Mouse (Mus musculus): ENCODE results near the gene Pdia3. TPM values are rescaled to one million over a fixed set of nuclear protein-coding genes. Genes with fewer than 3 reads are reported as not detected.
A peak's percentile ranks its signal among the peaks of the same experiment; 100 is the strongest.

The Pdia3 gene
- polyA plus RNA-seq, 1 experiment from 2014 or later: 540 TPM

DNA sequence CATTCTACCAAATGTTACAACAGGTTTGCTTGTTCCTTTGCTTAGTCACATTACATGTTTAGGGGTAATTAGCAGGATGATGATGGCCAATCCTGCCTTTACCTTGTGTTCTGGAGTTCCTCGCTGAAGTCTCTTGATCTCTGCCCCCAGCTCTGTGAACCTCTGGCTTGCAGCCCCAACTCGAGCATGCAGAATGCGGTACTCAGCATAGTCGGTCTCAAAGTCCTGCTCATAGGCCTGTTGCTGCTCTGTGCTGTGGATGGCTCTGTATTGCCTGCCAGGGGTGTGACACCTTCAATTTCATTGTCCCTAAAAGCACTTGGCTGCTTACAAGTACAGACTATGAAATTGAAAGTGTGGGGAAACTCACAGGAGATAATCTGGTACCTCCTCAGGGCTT is 26.2 kb downstream of the Pdia3 start:
- 75% methylated on average over 4 of the region's 4 CpGs for WGBS
- Histone ChIP-seq H3K27ac (ENCODE audit: low read depth) (no peak overlapping the region), H3K9me3 (ENCODE audit: control insufficient read depth, low read length) (no peaks in the 10 kb centered on the region), H3K4me3 (ENCODE audit: low read depth, low read length) (no peak overlapping the region), H3K27me3 (replicated peaks; ENCODE audit: control insufficient read depth, insufficient read depth, low read length) (peaks cover 6% of the 10 kb centered on the region; the same call in 1 of the 2 replicates), H3K9ac (ENCODE audit: low read length) (no peak overlapping the region), H3K4me2 (ENCODE audit: low read length) (no peak overlapping the region), H3K4me1 (replicated peaks; ENCODE audit: control insufficient read depth, insufficient read depth, low read length) (peaks cover 2% of the 10 kb centered on the region; the same call in 1 of the 2 replicates), H3K36me3 (ENCODE audit: control insufficient read depth, insufficient read depth, low read length) (peaks cover 45% of the 10 kb centered on the region)
- DNase-seq (ENCODE audit: low spot score) (no peak), ATAC-seq (replicated peaks; ENCODE audit: low FRiP score, low TSS enrichment, low read depth) (no peak)

DNA sequence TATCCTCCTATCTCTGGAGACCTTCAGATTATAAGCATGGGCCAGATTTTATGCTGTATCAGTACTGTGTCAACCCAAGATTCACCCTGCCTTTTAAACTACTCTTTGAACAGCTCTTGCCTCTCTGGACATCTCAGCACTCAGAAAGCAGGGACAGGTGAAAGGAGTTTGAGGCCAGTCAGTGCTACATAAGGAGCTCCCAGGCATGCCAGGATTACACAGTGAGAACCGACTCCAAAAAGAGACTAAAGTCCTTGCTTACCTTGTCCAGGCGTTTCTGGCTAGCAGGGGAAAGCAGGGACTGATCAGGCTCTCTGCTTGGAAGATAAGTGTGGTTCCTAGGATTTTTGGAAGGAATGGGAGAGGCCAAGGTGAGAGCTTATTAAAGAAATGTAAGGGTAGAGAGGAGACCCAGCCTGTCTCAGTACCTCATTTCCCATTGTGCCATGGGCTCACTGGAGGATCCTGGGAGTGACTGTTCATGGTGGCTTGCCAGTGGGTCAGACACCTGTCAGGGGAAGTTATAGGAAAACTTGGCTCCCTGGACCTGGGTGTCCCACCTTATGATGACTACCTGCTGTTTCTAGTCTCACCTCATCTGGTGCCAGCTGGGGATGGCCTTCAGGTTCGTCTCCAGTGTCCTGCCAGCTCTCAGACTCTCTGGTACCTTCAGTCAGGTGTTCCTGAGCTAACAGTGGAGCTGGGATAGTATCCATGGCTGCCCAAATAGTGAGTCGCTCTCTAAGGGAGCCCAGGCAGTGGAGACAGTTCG is 27.4 kb downstream of the Pdia3 start:
- Histone ChIP-seq H3K4me1 (replicated peaks; ENCODE audit: control insufficient read depth, insufficient read depth, low read length) (peaks cover 2% of the 10 kb centered on the region; the same call in 1 of the 2 replicates), H3K36me3 (ENCODE audit: control insufficient read depth, insufficient read depth, low read length) (peaks cover 32% of the 10 kb centered on the region), H3K27ac (ENCODE audit: low read depth) (no peak overlapping the region), H3K4me3 (ENCODE audit: low read depth, low read length) (no peak overlapping the region), H3K9me3 (ENCODE audit: control insufficient read depth, low read length) (no peaks in the 10 kb centered on the region), H3K9ac (ENCODE audit: low read length) (no peak overlapping the region), H3K27me3 (replicated peaks; ENCODE audit: control insufficient read depth, insufficient read depth, low read length) (peaks cover 6% of the 10 kb centered on the region; the same call in 1 of the 2 replicates), H3K4me2 (ENCODE audit: low read length) (no peak overlapping the region; the same call in 1 of the 2 replicates)
- DNase-seq (ENCODE audit: low spot score) (no peak), ATAC-seq (replicated peaks; ENCODE audit: low FRiP score, low TSS enrichment, low read depth) (no peak)
- 63% methylated on average over 5 of the region's 5 CpGs for whole genome bisulfite sequencing

DNA sequence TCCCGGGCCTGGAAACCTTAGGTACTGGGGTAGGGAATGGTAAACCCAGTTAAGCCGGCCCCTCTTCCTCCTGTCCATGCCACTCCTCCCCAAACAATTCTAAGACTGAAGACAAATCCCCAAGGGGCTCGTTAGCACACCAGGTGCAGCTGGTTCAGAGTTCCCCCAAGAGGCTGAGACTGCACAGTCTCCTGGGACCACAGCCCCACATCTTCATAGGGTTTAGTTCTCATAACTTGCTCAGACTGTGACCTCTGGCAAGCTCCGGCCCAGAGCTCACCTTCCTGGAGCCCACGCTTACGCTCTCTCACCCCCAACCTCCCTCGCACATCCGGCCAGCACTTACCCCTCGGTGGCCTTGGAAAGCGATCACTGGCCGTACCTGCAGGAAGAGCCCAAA is 28.2 kb downstream of the Pdia3 start:
- Histone ChIP-seq H3K36me3 (ENCODE audit: control insufficient read depth, insufficient read depth, low read length) (peaks cover 27% of the 10 kb centered on the region), H3K9ac (ENCODE audit: low read length) (peak overlapping the region; percentile 23), H3K4me1 (replicated peaks; ENCODE audit: control insufficient read depth, insufficient read depth, low read length) (peaks cover 2% of the 10 kb centered on the region; the same call in 1 of the 2 replicates), H3K27me3 (replicated peaks; ENCODE audit: control insufficient read depth, insufficient read depth, low read length) (peaks cover 6% of the 10 kb centered on the region; the same call in 1 of the 2 replicates), H3K4me2 (ENCODE audit: low read length) (peak overlapping the region; percentile 58), H3K9me3 (ENCODE audit: control insufficient read depth, low read length) (no peaks in the 10 kb centered on the region), H3K4me3 (ENCODE audit: low read depth, low read length) (peak overlapping the region; percentile 42), H3K27ac (ENCODE audit: low read depth) (no peak overlapping the region)
- ATAC-seq (replicated peaks; ENCODE audit: low FRiP score, low TSS enrichment, low read depth) (peak; percentile 12; the same call in 1 of the 2 replicates), DNase-seq (ENCODE audit: low spot score) (no peak)
- 12% methylated on average over 11 of the region's 11 CpGs for WGBS

DNA sequence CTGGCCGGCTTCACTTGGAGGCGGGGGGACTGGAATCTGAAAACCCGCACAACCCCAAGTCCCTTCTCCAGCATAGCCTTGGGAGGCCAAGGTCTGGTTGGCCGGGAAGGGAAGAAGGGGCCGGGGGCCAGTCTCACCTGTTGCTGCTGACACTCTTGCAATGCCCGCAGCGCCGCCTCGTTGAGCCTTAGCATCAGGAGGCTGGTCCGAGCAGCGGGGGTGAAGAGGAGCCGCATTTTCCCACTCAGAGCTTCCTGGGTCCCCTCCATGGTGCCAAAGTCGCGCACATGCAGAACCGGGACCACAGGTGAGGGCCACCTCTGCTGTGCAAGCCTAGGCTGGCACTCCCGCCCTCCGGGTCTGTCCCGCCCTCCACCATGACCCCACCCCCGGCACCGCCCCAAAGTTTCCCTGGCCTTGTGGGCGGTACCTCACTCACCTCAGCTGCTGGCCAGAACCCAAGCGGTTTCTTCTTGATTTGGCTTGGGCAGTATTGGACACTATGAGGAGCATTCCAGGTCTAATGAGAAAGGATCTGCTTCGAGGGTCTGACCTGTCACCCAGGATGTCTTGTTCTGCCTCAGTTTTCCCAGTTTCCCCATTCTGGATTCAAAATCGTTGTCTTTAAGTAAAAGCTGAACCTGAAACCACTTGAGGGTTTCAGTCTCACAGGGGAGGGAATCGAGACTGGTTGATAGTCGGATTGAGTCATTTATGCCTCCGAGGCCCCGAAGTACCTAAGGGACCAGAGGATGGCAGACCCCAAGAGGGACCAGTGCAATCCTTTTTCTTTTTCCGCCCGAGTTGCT is 28.9 kb downstream of the Pdia3 start:
- Histone ChIP-seq H3K27ac (ENCODE audit: low read depth) (no peak overlapping the region), H3K36me3 (ENCODE audit: control insufficient read depth, insufficient read depth, low read length) (peaks cover 20% of the 10 kb centered on the region), H3K4me3 (ENCODE audit: low read depth, low read length) (peak overlapping the region; percentile 42), H3K4me2 (ENCODE audit: low read length) (peak overlapping the region; percentile 58), H3K4me1 (replicated peaks; ENCODE audit: control insufficient read depth, insufficient read depth, low read length) (peaks cover 2% of the 10 kb centered on the region; the same call in 1 of the 2 replicates), H3K9ac (ENCODE audit: low read length) (peak overlapping the region; percentile 23), H3K9me3 (ENCODE audit: control insufficient read depth, low read length) (no peaks in the 10 kb centered on the region), H3K27me3 (replicated peaks; ENCODE audit: control insufficient read depth, insufficient read depth, low read length) (peaks cover 6% of the 10 kb centered on the region; the same call in 1 of the 2 replicates)
- 1% methylated on average over 30 of the region's 30 CpGs for WGBS
- ATAC-seq (replicated peaks; ENCODE audit: low FRiP score, low TSS enrichment, low read depth): peak; percentile 83
- peak; percentile 88 for DNase-seq (ENCODE audit: low spot score)

DNA sequence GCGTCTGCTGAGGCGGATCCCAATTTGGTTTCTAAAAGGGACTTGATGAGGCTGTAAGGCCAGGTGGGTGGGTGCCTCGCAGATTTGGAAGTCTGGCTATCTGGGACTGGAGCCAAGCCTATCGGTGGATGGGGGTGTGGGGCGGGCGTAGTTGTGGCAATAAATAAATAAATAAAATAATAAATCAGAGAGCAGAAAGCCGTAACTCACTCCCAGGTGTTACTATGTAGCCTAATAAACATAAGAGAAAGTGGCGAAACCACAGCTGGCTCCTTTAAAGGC is 29.4 kb downstream of the Pdia3 start:
- Histone ChIP-seq H3K36me3 (ENCODE audit: control insufficient read depth, insufficient read depth, low read length) (peaks cover 14% of the 10 kb centered on the region), H3K4me2 (ENCODE audit: low read length) (peak overlapping the region; percentile 58), H3K27ac (ENCODE audit: low read depth) (no peak overlapping the region), H3K9me3 (ENCODE audit: control insufficient read depth, low read length) (no peaks in the 10 kb centered on the region), H3K4me3 (ENCODE audit: low read depth, low read length) (peak overlapping the region; percentile 42), H3K4me1 (replicated peaks; ENCODE audit: control insufficient read depth, insufficient read depth, low read length) (peaks cover 2% of the 10 kb centered on the region; the same call in 1 of the 2 replicates), H3K27me3 (replicated peaks; ENCODE audit: control insufficient read depth, insufficient read depth, low read length) (peaks cover 6% of the 10 kb centered on the region; the same call in 1 of the 2 replicates), H3K9ac (ENCODE audit: low read length) (peak overlapping the region; percentile 23)
- WGBS: 8% methylated on average over 8 of the region's 8 CpGs
- no peak for DNase-seq (ENCODE audit: low spot score)
- peak; percentile 0; the same call in 1 of the 2 replicates for ATAC-seq (replicated peaks; ENCODE audit: low FRiP score, low TSS enrichment, low read depth)

DNA sequence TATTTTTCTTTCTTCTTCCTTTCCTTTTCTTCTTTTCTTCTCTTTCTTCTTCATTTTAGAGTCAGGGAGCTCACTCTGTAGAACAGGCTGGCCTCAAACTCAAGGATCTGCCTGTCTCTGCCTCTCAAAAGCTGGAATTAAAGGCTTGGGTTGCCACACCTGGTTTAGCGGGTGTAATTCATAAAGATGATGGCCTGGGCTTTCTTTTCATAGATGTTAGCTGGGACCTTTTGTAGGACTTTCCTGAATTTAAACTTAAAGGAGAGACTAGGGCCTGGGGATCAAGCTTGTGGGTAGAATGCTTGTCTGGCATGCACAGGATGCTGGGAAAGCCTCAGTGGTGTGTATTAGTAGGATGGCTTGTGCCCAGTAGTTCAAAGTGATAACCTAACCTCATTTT is 30.6 kb downstream of the Pdia3 start, which contains the start of gene Ell3:
Ell3 (minus strand) TSS at position 101 of the 400 bp plus-strand sequence.
- Histone ChIP-seq H3K4me3 (ENCODE audit: low read depth, low read length) (no peak within 1 kb of the TSS), H3K4me2 (ENCODE audit: low read length) (peak within 1 kb of the TSS; percentile 58), H3K27ac (ENCODE audit: low read depth) (no peak within 1 kb of the TSS), H3K9me3 (ENCODE audit: control insufficient read depth, low read length) (no peaks in the 10 kb centered on the region), H3K9ac (ENCODE audit: low read length) (no peak within 1 kb of the TSS), H3K27me3 (replicated peaks; ENCODE audit: control insufficient read depth, insufficient read depth, low read length) (peaks cover 6% of the 10 kb centered on the region; the same call in 1 of the 2 replicates), H3K4me1 (replicated peaks; ENCODE audit: control insufficient read depth, insufficient read depth, low read length) (peaks cover 2% of the 10 kb centered on the region; the same call in 1 of the 2 replicates), H3K36me3 (ENCODE audit: control insufficient read depth, insufficient read depth, low read length) (peaks cover 4% of the 10 kb centered on the region)
- DNase-seq (ENCODE audit: low spot score) (no peak), ATAC-seq (replicated peaks; ENCODE audit: low FRiP score, low TSS enrichment, low read depth) (no peak)
- WGBS: 88% methylated on average over 1 of the region's 1 CpGs

DNA sequence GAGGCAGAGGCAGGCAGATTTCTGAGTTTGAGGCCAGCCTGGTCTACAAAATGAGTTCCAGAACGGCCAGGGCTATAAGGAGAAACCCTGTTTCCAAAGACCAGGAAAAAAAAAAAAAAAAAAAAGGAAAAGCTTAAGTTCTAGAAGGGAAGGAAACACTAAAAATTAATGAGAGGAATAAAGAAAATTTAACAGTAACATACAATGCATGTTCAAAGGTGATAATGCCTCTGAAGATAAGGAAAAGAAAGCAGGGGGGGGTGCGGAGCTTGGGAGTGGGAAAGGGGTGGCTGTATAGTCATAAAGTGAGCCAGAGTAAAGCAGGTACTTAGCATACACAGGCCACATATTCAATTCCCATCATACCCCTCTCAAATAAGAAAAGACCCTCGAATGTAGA is 31.5 kb downstream of the Pdia3 start:
- no peak for ATAC-seq (replicated peaks; ENCODE audit: low FRiP score, low TSS enrichment, low read depth)
- Histone ChIP-seq H3K36me3 (ENCODE audit: control insufficient read depth, insufficient read depth, low read length) (no peaks in the 10 kb centered on the region), H3K27ac (ENCODE audit: low read depth) (no peak overlapping the region), H3K4me2 (ENCODE audit: low read length) (no peak overlapping the region), H3K4me3 (ENCODE audit: low read depth, low read length) (no peak overlapping the region), H3K27me3 (replicated peaks; ENCODE audit: control insufficient read depth, insufficient read depth, low read length) (peaks cover 6% of the 10 kb centered on the region; the same call in 1 of the 2 replicates), H3K9me3 (ENCODE audit: control insufficient read depth, low read length) (no peaks in the 10 kb centered on the region), H3K9ac (ENCODE audit: low read length) (no peak overlapping the region), H3K4me1 (replicated peaks; ENCODE audit: control insufficient read depth, insufficient read depth, low read length) (peaks cover 2% of the 10 kb centered on the region; the same call in 1 of the 2 replicates)
- no peak for DNase-seq (ENCODE audit: low spot score)
- 85% methylated on average over 3 of the region's 3 CpGs for WGBS

DNA sequence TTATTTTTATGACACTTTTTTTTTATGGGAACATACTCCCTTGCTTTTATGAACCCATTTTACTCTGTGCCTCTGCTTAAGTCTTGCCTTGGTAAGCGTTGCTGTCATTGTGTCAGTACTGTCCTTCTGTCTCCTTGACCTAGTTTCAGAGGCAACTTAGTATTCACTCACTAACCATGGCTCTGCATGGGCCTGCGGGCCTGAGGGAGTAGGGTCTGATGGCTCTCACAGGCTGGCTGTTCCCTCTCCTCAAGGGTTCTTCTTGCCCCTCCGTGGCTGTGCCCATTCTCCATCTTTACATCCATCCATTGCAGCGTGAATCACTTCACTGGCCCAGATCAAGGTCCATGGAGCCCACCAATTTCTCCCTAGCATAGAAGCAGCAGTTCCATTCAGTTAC is 32.9 kb downstream of the Pdia3 start:
- WGBS: 76% methylated on average over 4 of the region's 4 CpGs
- Histone ChIP-seq H3K4me1 (replicated peaks; ENCODE audit: control insufficient read depth, insufficient read depth, low read length) (peaks cover 14% of the 10 kb centered on the region), H3K27me3 (replicated peaks; ENCODE audit: control insufficient read depth, insufficient read depth, low read length) (peaks cover 6% of the 10 kb centered on the region; the same call in 1 of the 2 replicates), H3K36me3 (ENCODE audit: control insufficient read depth, insufficient read depth, low read length) (peaks cover 8% of the 10 kb centered on the region), H3K27ac (ENCODE audit: low read depth) (no peak overlapping the region), H3K4me2 (ENCODE audit: low read length) (no peak overlapping the region), H3K4me3 (ENCODE audit: low read depth, low read length) (no peak overlapping the region), H3K9ac (ENCODE audit: low read length) (no peak overlapping the region), H3K9me3 (ENCODE audit: control insufficient read depth, low read length) (no peaks in the 10 kb centered on the region)
- ATAC-seq (replicated peaks; ENCODE audit: low FRiP score, low TSS enrichment, low read depth) (no peak), DNase-seq (ENCODE audit: low spot score) (no peak)
